In the genomic region with DNA sequence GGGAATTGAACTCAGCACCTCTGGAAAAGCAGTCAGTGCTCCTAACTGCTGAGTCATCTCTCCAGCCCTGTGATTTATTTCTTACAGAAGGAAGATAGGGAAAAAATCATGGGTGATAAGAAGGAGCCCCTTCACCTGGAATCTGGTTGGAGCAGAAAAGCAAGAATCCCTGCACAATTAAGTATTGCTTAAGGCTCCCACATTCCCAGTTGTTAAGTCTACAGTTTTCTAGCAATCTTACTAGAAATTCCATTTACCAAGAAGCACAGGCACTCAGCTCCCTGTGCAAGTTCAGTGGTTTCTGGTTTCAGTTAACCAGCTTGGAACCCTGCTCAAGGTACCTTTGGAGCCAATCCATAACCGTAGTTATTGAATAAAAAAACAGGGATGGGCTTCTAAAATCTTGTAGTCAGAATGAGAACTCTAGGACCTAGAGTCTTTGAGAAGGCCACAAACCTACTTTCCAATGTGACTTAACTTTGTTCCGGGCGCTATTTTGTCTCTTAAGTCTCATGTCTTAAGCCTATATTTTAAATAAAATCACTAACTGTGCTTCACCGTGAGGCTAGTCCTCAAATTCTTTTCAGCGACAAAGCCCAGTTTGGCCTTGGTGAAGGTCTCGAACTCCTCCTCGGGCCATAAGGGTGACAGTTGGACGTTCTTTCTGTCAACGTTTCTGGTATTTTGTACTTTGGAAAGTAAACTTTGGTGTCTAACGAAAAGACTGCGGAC, we compare ENCODE assay signal across 9 mouse cellular contexts. TPM values are rescaled to one million over a fixed set of nuclear protein-coding genes. Genes with fewer than 3 reads are reported as not detected.
DNase-seq lines count a peak whose midpoint lies in the region; ATAC-seq and TF ChIP-seq lines count a peak whose summit lies in the region.
"Had no signal": no experiment of that assay in that cellular context is flagged by ENCODE, and none has a peak within 500 bp of the region (broad histone marks: within the 10 kb centered on the region; RNA-seq: fewer than 3 reads in every experiment).

No protein-coding gene starts in this region.

- no peaks in the 10 kb centered on the region for H3K36me3 ChIP-seq in lung, embryonic 15.5 days

- no peak for ATAC-seq in lung, embryonic 15.5 days (ENCODE audit: borderline replicate concordance, extremely low read depth, low FRiP score, low TSS enrichment)

- no peak overlapping the region for H3K9ac ChIP-seq in lung, embryonic 15.5 days

- peak overlapping the region; percentile 64 for H3K27ac ChIP-seq in lung, embryonic 15.5 days
- peak overlapping the region; percentile 42; the same call in 1 of the 2 replicates for H3K27ac ChIP-seq in embryonic fibroblast, embryonic 13.5 days (ENCODE audit: insufficient read depth, low read length)
- H3K27ac ChIP-seq in olfactory bulb, adult 2 months (ENCODE audit: insufficient read depth, low read depth, low read length): peak overlapping the region; percentile 27; the same call in 1 of the 2 replicates

- no peak for TF ChIP-seq POLR2A in embryonic fibroblast, embryonic 13.5 days (IDR thresholded peaks at IDR 0.05; ENCODE audit: low read depth, low read length)
- TF ChIP-seq POLR2A in olfactory bulb, adult 2 months (IDR thresholded peaks at IDR 0.05; ENCODE audit: insufficient read depth, low read depth, low read length): no peak

- peak overlapping the region; percentile 60 for H3K4me3 ChIP-seq in lung, embryonic 15.5 days
- H3K4me3 ChIP-seq in embryonic fibroblast, embryonic 13.5 days (ENCODE audit: insufficient read depth, low read length): peak overlapping the region; percentile 56
- H3K4me3 ChIP-seq in olfactory bulb, adult 2 months (ENCODE audit: insufficient read depth, low read depth, low read length): peak overlapping the region; percentile 58

- H3K9me3 ChIP-seq in lung, embryonic 15.5 days: no peaks in the 10 kb centered on the region

- WGBS in lung, embryonic 15.5 days: 24% methylated on average over 11 of the region's 11 CpGs
- WGBS in olfactory bulb, adult 2 months: 25% methylated on average over 11 of the region's 11 CpGs

- peaks cover 7% of the 10 kb centered on the region; the same call in 1 of the 2 replicates for H3K4me1 ChIP-seq in lung, embryonic 15.5 days
- no peaks in the 10 kb centered on the region for H3K4me1 ChIP-seq in embryonic fibroblast, embryonic 13.5 days (ENCODE audit: control insufficient read depth, insufficient read depth, low read length)
- H3K4me1 ChIP-seq in olfactory bulb, adult 2 months (ENCODE audit: control insufficient read depth, insufficient read depth, low read length): peaks cover 12% of the 10 kb centered on the region

- peak overlapping the region; percentile 96 for H3K4me2 ChIP-seq in lung, embryonic 15.5 days

- no peaks in the 10 kb centered on the region; the same call in 1 of the 2 replicates for H3K27me3 ChIP-seq in lung, embryonic 15.5 days

- TF ChIP-seq CTCF in embryonic fibroblast, embryonic 13.5 days (IDR thresholded peaks at IDR 0.05; ENCODE audit: borderline replicate concordance, insufficient read depth, low read length): no peak
- TF ChIP-seq CTCF in olfactory bulb, adult 2 months (IDR thresholded peaks at IDR 0.05; ENCODE audit: insufficient read depth, low read depth, low read length): no peak

- no peak for DNase-seq in lung, postnatal 10 days
- DNase-seq in kidney, postnatal 36 days: peak; percentile 32 to 58
- DNase-seq in cerebellum, postnatal 10 days: no peak
- no peak for DNase-seq in urinary bladder, postnatal 36 days (ENCODE audit: low spot score in 2 of 2)
- no peak for DNase-seq in cerebellum, postnatal 36 days

RNA-seq across cellular contexts. Expression of a gene that starts 1.0 kb away (rescaled TPM):
- polyA plus RNA-seq in lung, embryonic 15.5 days (2015; fragmentation: Nextera tagmentation; extraction: Ambion mirVana): 18.4 and 21.3 TPM in 2 replicates
- 16.9 and 20.6 TPM in 2 replicates for polyA plus RNA-seq in embryonic fibroblast, embryonic 13.5 days (2011; ENCODE audit: insufficient read length, low read depth, missing spikeins)
- polyA plus RNA-seq in olfactory bulb, adult 2 months (2012; ENCODE audit: insufficient read depth, insufficient read length, low replicate concordance, missing spikeins): not detected in 2 replicates

RNA-seq across cellular contexts. Expression of a gene that starts 19.0 kb away (rescaled TPM):
- polyA plus RNA-seq in lung, embryonic 15.5 days (2015; fragmentation: Nextera tagmentation; extraction: Ambion mirVana): 2.9 and 3.8 TPM in 2 replicates
- polyA plus RNA-seq in embryonic fibroblast, embryonic 13.5 days (2011; ENCODE audit: insufficient read length, low read depth, missing spikeins): 0.43 and 0.61 TPM in 2 replicates
- not detected in 2 replicates for polyA plus RNA-seq in olfactory bulb, adult 2 months (2012; ENCODE audit: insufficient read depth, insufficient read length, low replicate concordance, missing spikeins)

RNA-seq across cellular contexts. Expression of a gene that starts 54.6 kb away (rescaled TPM):
- not detected in 2 replicates for polyA plus RNA-seq in lung, embryonic 15.5 days (2015; fragmentation: Nextera tagmentation; extraction: Ambion mirVana)
- polyA plus RNA-seq in embryonic fibroblast, embryonic 13.5 days (2011; ENCODE audit: insufficient read length, low read depth, missing spikeins): not detected in 2 replicates
- polyA plus RNA-seq in olfactory bulb, adult 2 months (2012; ENCODE audit: insufficient read depth, insufficient read length, low replicate concordance, missing spikeins): not detected in 2 replicates
- polyA plus RNA-seq: brain, embryonic 14.5 days had no signal

Comparison
In these comparisons a context has a peak if more than half of its experiments do, and no peak if none do; other contexts are left out.
1. DNase-seq: peak in kidney, postnatal 36 days (2 of 2); none in lung, postnatal 10 days (single experiment), cerebellum, postnatal 10 days (0 of 2), urinary bladder, postnatal 36 days (0 of 2) and cerebellum, postnatal 36 days (0 of 2).
2. Peak in every context shown above with its lines, with median percentiles within 50 percentile points of each other: H3K27ac ChIP-seq and H3K4me3 ChIP-seq.